Comparison of ENCODE assay signal across 9 mouse cellular contexts in the genomic region with DNA sequence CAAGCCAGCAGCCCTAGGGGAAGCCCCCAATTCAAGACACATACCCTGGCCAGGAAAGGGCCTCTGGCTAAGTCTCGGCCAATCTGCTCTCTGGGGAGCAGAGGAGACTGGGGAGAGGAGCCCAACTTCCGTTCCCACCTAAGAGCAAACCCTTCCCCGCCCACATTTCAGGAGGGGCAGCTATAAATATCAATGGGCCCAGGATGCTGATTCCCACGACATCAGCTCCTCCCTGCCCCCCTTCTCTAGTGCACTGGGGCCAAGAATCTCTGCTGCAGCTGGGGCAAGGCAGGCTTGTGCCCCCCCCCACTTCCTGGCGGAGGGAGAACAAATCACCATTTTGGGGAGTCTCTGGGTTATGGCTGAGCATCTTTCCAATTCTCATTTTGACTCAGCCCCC. TPM values are rescaled to one million over a fixed set of nuclear protein-coding genes. Genes with fewer than 3 reads are reported as not detected.
DNase-seq lines count a peak whose midpoint lies in the region; ATAC-seq and TF ChIP-seq lines count a peak whose summit lies in the region.
"Had no signal": no experiment of that assay in that cellular context is flagged by ENCODE, and none has a peak within 500 bp of the region (broad histone marks: within the 10 kb centered on the region; RNA-seq: fewer than 3 reads in every experiment).

No protein-coding gene starts in this region.

- H3K4me1 ChIP-seq in CH12.LX (ENCODE audit: control insufficient read depth in 1 of 2, insufficient read depth in 2 of 2) = peaks cover 7 to 13% of the 10 kb centered on the region in 2 experiments
- peaks cover 31% of the 10 kb centered on the region for H3K4me1 ChIP-seq in embryonic fibroblast, embryonic 13.5 days (ENCODE audit: control insufficient read depth, insufficient read depth, low read length)
- peaks cover 69% of the 10 kb centered on the region for H3K4me1 ChIP-seq in heart, postnatal 0 days (ENCODE audit: control insufficient read depth, insufficient read depth)
- H3K4me1 ChIP-seq in lung, embryonic 14.5 days (ENCODE audit: insufficient read depth) = peaks cover 36% of the 10 kb centered on the region

- no peaks in the 10 kb centered on the region for H3K9me3 ChIP-seq in CH12.LX (replicated peaks; ENCODE audit: low read length)
- no peaks in the 10 kb centered on the region for H3K9me3 ChIP-seq in heart, postnatal 0 days (replicated peaks; ENCODE audit: control insufficient read depth, low read length)
- no peaks in the 10 kb centered on the region for H3K9me3 ChIP-seq in lung, embryonic 14.5 days (ENCODE audit: low read depth, low read length)

- no peak for TF ChIP-seq RAD21 in CH12.LX (IDR thresholded peaks at IDR 0.05; ENCODE audit: low read depth, low read length)

- H3K79me2 ChIP-seq in CH12.LX (replicated peaks; ENCODE audit: control insufficient read depth, extremely low read depth, insufficient read depth, poor library complexity, severe bottlenecking) = no peaks in the 10 kb centered on the region

- DNase-seq in CH12.LX (ENCODE audit: extremely low read depth) = no peak
- DNase-seq in heart, postnatal 0 days (ENCODE audit: low spot score) = peak; percentile 69
- DNase-seq in lung, embryonic 14.5 days = peak; percentile 67
- no peak for DNase-seq in ovary, postnatal 36 days (ENCODE audit: low spot score)
- DNase-seq in B cell, adult 2 months = no peak
- DNase-seq in urinary bladder, postnatal 4 days (ENCODE audit: low spot score in 2 of 2) = no peak
- DNase-seq in layer of hippocampus, adult 9-10 months (ENCODE audit: low spot score) = no peak
- DNase-seq: spleen, adult 18-20 months had no signal

- H3K27me3 ChIP-seq in CH12.LX (replicated peaks) = peaks cover 92% of the 10 kb centered on the region
- no peaks in the 10 kb centered on the region for H3K27me3 ChIP-seq in heart, postnatal 0 days (ENCODE audit: control insufficient read depth, insufficient read depth, low read length)
- H3K27me3 ChIP-seq in lung, embryonic 14.5 days (ENCODE audit: insufficient read depth, low read length) = no peaks in the 10 kb centered on the region

- TF ChIP-seq CTCF in CH12.LX (conservative IDR thresholded peaks at IDR 0.05 in 1 of 2, IDR thresholded peaks at IDR 0.05 in 1 of 2; ENCODE audit: low read depth in 2 of 2, low read length in 2 of 2) = no peak
- no peak for TF ChIP-seq CTCF in embryonic fibroblast, embryonic 13.5 days (IDR thresholded peaks at IDR 0.05; ENCODE audit: borderline replicate concordance, insufficient read depth, low read length)
- TF ChIP-seq CTCF in heart, postnatal 0 days (IDR thresholded peaks at IDR 0.05; ENCODE audit: low read depth) = no peak
- TF ChIP-seq CTCF in lung, embryonic 14.5 days (IDR thresholded peaks at IDR 0.05; ENCODE audit: low read depth) = no peak

- dilution Hi-C loops in CH12.LX (cut with MboI; ENCODE audit: extremely low pct_ligation_motif_present, extremely low pct_unique_long_range_greater_than_20kb, low sequenced_read_pairs) = no loop called here

- peak overlapping the region; percentile 44 for H3K4me2 ChIP-seq in CH12.LX (ENCODE audit: insufficient read depth, low read depth, poor library complexity, severe bottlenecking)
- H3K4me2 ChIP-seq in heart, postnatal 0 days (ENCODE audit: low read depth, low read length) = peak overlapping the region; percentile 40
- H3K4me2 ChIP-seq in lung, embryonic 14.5 days = no peak overlapping the region

- TF ChIP-seq POLR2A in CH12.LX (IDR thresholded peaks at IDR 0.05; ENCODE audit: low read depth, low read length) = no peak
- TF ChIP-seq POLR2A in embryonic fibroblast, embryonic 13.5 days (IDR thresholded peaks at IDR 0.05; ENCODE audit: low read depth, low read length) = no peak

- 10% methylated on average over 5 of the region's 5 CpGs for WGBS in heart, postnatal 0 days
- WGBS in lung, embryonic 14.5 days = 28% methylated on average over 5 of the region's 5 CpGs

- no peak overlapping the region for H3K27ac ChIP-seq in CH12.LX (ENCODE audit: insufficient read depth, low read depth)
- H3K27ac ChIP-seq in embryonic fibroblast, embryonic 13.5 days (ENCODE audit: insufficient read depth, low read length) = peak overlapping the region; percentile 36
- H3K27ac ChIP-seq in heart, postnatal 0 days (ENCODE audit: low read depth) = peak overlapping the region; percentile 76
- peak overlapping the region; percentile 52; the same call in 1 of the 2 replicates for H3K27ac ChIP-seq in lung, embryonic 14.5 days (ENCODE audit: low read depth)

- peak; percentile 42 for ATAC-seq in heart, postnatal 0 days (ENCODE audit: insufficient read depth, low read depth)
- ATAC-seq in lung, embryonic 14.5 days (ENCODE audit: insufficient read depth) = peak; percentile 10; the same call in 1 of the 2 replicates

- no peak for TF ChIP-seq EP300 in CH12.LX (IDR thresholded peaks at IDR 0.05; ENCODE audit: low read length)
- no peak; the same call in 1 of the 2 replicates for TF ChIP-seq EP300 in heart, postnatal 0 days (IDR thresholded peaks at IDR 0.05; ENCODE audit: low read depth)

- H3K4me3 ChIP-seq in CH12.LX (replicated peaks in 1 of 3; ENCODE audit: low read depth in 2 of 3, low read length in 2 of 3, poor library complexity in 1 of 3) = no peak overlapping the region
- H3K4me3 ChIP-seq in embryonic fibroblast, embryonic 13.5 days (ENCODE audit: insufficient read depth, low read length) = no peak overlapping the region
- H3K4me3 ChIP-seq in heart, postnatal 0 days (ENCODE audit: low read depth, low read length) = no peak overlapping the region
- H3K4me3 ChIP-seq in lung, embryonic 14.5 days (ENCODE audit: low read depth, low read length) = no peak overlapping the region

- no peak overlapping the region for H3K9ac ChIP-seq in CH12.LX (ENCODE audit: insufficient read depth, low read depth)
- H3K9ac ChIP-seq in heart, postnatal 0 days (replicated peaks; ENCODE audit: low read depth, low read length) = peak overlapping the region; percentile 21; the same call in 1 of the 2 replicates
- H3K9ac ChIP-seq in lung, embryonic 14.5 days = no peak overlapping the region; the same call in 1 of the 2 replicates

- in situ Hi-C loops in CH12.LX (cut with MboI; ENCODE audit: low pct_ligation_motif_present, low pct_unique_long_range_greater_than_20kb, low sequenced_read_pairs) = no loop called here

- no peaks in the 10 kb centered on the region for H3K36me3 ChIP-seq in CH12.LX (replicated peaks in 1 of 2; ENCODE audit: control insufficient read depth in 1 of 2, insufficient read depth in 1 of 2, low read length in 1 of 2)
- no peaks in the 10 kb centered on the region for H3K36me3 ChIP-seq in heart, postnatal 0 days (replicated peaks; ENCODE audit: control insufficient read depth, insufficient read depth, low read length)
- H3K36me3 ChIP-seq in lung, embryonic 14.5 days (ENCODE audit: insufficient read depth) = no peaks in the 10 kb centered on the region

TF ChIP-seq in CH12.LX, 34 proteins besides CTCF, POLR2A, EP300 and RAD21:
- no peak for TF ChIP-seq MXI1 (IDR thresholded peaks at IDR 0.05; ENCODE audit: low read depth, low read length)
- no peak for TF ChIP-seq JUND (conservative IDR thresholded peaks at IDR 0.05; ENCODE audit: low read depth, low read length)
- TF ChIP-seq ZC3H11A (IDR thresholded peaks at IDR 0.05; ENCODE audit: low read depth, low read length) = no peak
- no peak for TF ChIP-seq ELF1 (IDR thresholded peaks at IDR 0.05; ENCODE audit: low read depth, low read length)
- TF ChIP-seq CHD1 (IDR thresholded peaks at IDR 0.05; ENCODE audit: low read depth, low read length) = no peak
- no peak for TF ChIP-seq MAFK (IDR thresholded peaks at IDR 0.05; ENCODE audit: insufficient replicate concordance, low read length)
- TF ChIP-seq IRF4 (IDR thresholded peaks at IDR 0.05; ENCODE audit: low read depth, low read length) = no peak
- TF ChIP-seq MAZ (IDR thresholded peaks at IDR 0.05; ENCODE audit: low read depth, low read length) = no peak
- no peak for TF ChIP-seq SIN3A (IDR thresholded peaks at IDR 0.05; ENCODE audit: low read length)
- no peak for TF ChIP-seq TCF12 (IDR thresholded peaks at IDR 0.05; ENCODE audit: low read depth, low read length)
- TF ChIP-seq USF2 (conservative IDR thresholded peaks at IDR 0.05; ENCODE audit: low read depth, low read length) = no peak

RNA-seq across cellular contexts. Expression of a gene that starts 6.4 kb away (rescaled TPM):
- total RNA-seq in CH12.LX (2012; rRNA removed) (0.04 and 0.08 TPM in 2 replicates), CH12.LX (2014; rRNA removed) (0.08 TPM in 1 of 2 replicates, not detected in the other)
- 0.06 TPM in 1 of 2 replicates, not detected in the other for polyA plus RNA-seq in CH12.LX (2012; ENCODE audit: insufficient read length, low read depth)
- polyA plus RNA-seq in embryonic fibroblast, embryonic 13.5 days (2011; ENCODE audit: insufficient read length, low read depth, missing spikeins) = 48.4 and 76.1 TPM in 2 replicates
- total RNA-seq in heart, postnatal 0 days (2014; rRNA removed; ENCODE audit: low replicate concordance) = 62.4 and 93.5 TPM in 2 replicates
- polyA plus RNA-seq in heart, postnatal 0 days (2015; fragmentation: Nextera tagmentation; extraction: Ambion mirVana) = 14.4 and 17.4 TPM in 2 replicates
- 12.3 and 13.9 TPM in 2 replicates for polyA plus RNA-seq in lung, embryonic 14.5 days (2014; fragmentation: Nextera tagmentation; extraction: Ambion mirVana)

RNA-seq across cellular contexts. Expression of a gene that starts 6.7 kb away (rescaled TPM):
- not detected in 2 replicates for total RNA-seq in CH12.LX (2012; rRNA removed)
- not detected in 2 replicates for total RNA-seq in CH12.LX (2014; rRNA removed)
- not detected in 2 replicates for polyA plus RNA-seq in CH12.LX (2012; ENCODE audit: insufficient read length, low read depth)
- polyA plus RNA-seq in embryonic fibroblast, embryonic 13.5 days (2011; ENCODE audit: insufficient read length, low read depth, missing spikeins) = not detected in 2 replicates
- not detected in 2 replicates for total RNA-seq in heart, postnatal 0 days (2014; rRNA removed; ENCODE audit: low replicate concordance)
- 0.12 and 0.36 TPM in 2 replicates for polyA plus RNA-seq in heart, postnatal 0 days (2015; fragmentation: Nextera tagmentation; extraction: Ambion mirVana)
- 0.23 and 1.1 TPM in 2 replicates for polyA plus RNA-seq in lung, embryonic 14.5 days (2014; fragmentation: Nextera tagmentation; extraction: Ambion mirVana)

RNA-seq across cellular contexts. Expression of a gene that starts 57.0 kb away (rescaled TPM):
- total RNA-seq in CH12.LX (2012; rRNA removed) = 2.6 and 3.2 TPM in 2 replicates
- 1.4 and 1.7 TPM in 2 replicates for total RNA-seq in CH12.LX (2014; rRNA removed)
- polyA plus RNA-seq in CH12.LX (2012; ENCODE audit: insufficient read length, low read depth) = 2.2 and 2.6 TPM in 2 replicates
- 18.1 and 20.7 TPM in 2 replicates for polyA plus RNA-seq in embryonic fibroblast, embryonic 13.5 days (2011; ENCODE audit: insufficient read length, low read depth, missing spikeins)
- 11.4 and 13.5 TPM in 2 replicates for total RNA-seq in heart, postnatal 0 days (2014; rRNA removed; ENCODE audit: low replicate concordance)
- 4.4 and 5.2 TPM in 2 replicates for polyA plus RNA-seq in heart, postnatal 0 days (2015; fragmentation: Nextera tagmentation; extraction: Ambion mirVana)
- 7.8 and 9.5 TPM in 2 replicates for polyA plus RNA-seq in lung, embryonic 14.5 days (2014; fragmentation: Nextera tagmentation; extraction: Ambion mirVana)

Comparison
In these comparisons a context has a peak if more than half of its experiments do, and no peak if none do; other contexts are left out.
1. DNase-seq: peak in heart, postnatal 0 days (single experiment) and lung, embryonic 14.5 days (single experiment); none in CH12.LX (single experiment), ovary, postnatal 36 days (single experiment), B cell, adult 2 months (0 of 2), urinary bladder, postnatal 4 days (0 of 2) and layer of hippocampus, adult 9-10 months (single experiment).
2. RNA of a gene that starts 6.4 kb away (polyA plus RNA-seq): 48.4 to 76.1 TPM in embryonic fibroblast, embryonic 13.5 days, 14.4 to 17.4 TPM in heart, postnatal 0 days and 12.3 to 13.9 TPM in lung, embryonic 14.5 days; 0.06 TPM in CH12.LX; every median in the first group is over 10 times any median in the second.